Mouse (Mus musculus): Measurements from ENCODE around the gene Nploc4. TPM values are rescaled to one million over a fixed set of nuclear protein-coding genes. Genes with fewer than 3 reads are reported as not detected.

Gene Nploc4
- total and polyA plus RNA-seq, 2 experiments from 2014 or later = 28.3 to 65.8 TPM

- 81% methylated on average over 10 of the region's 10 CpGs for WGBS
- peaks cover 12% of the 10 kb centered on the region for H3K4me1 ChIP-seq (ENCODE audit: insufficient read depth, low read length)
- ATAC-seq (no peak), DNase-seq (ENCODE audit: low spot score) (no peak)
- no peaks in the 10 kb centered on the region for H3K36me3 ChIP-seq (ENCODE audit: insufficient read depth, low read length)
- no peak overlapping the region for H3K4me3 ChIP-seq (ENCODE audit: low read length)
- H3K9me3 ChIP-seq (ENCODE audit: low read length) = no peaks in the 10 kb centered on the region
- no peak overlapping the region for H3K9ac ChIP-seq (replicated peaks; ENCODE audit: low read length)
- no peaks in the 10 kb centered on the region for H3K27me3 ChIP-seq (ENCODE audit: insufficient read depth, low read length)
- peak overlapping the region; percentile 97; the same call in 1 of the 2 replicates for H3K4me2 ChIP-seq (ENCODE audit: low read depth, low read length)
- no peak for TF ChIP-seq CTCF (IDR thresholded peaks at IDR 0.05; ENCODE audit: low read depth)
- peak overlapping the region; percentile 100 for H3K27ac ChIP-seq
Observed at GRCm38 (mm10) chr11:120351250-120352092, 86.0 kb downstream of the Nploc4 start.

- peak overlapping the region; percentile 100 for H3K27ac ChIP-seq
- peak overlapping the region; percentile 100 for H3K9ac ChIP-seq (replicated peaks; ENCODE audit: low read length)
- H3K27me3 ChIP-seq (ENCODE audit: insufficient read depth, low read length) = no peaks in the 10 kb centered on the region
- peaks cover 12% of the 10 kb centered on the region for H3K4me1 ChIP-seq (ENCODE audit: insufficient read depth, low read length)
- TF ChIP-seq CTCF (IDR thresholded peaks at IDR 0.05; ENCODE audit: low read depth) = no peak
- H3K9me3 ChIP-seq (ENCODE audit: low read length) = no peaks in the 10 kb centered on the region
- H3K36me3 ChIP-seq (ENCODE audit: insufficient read depth, low read length) = no peaks in the 10 kb centered on the region
- no peak for ATAC-seq
- no peak for DNase-seq (ENCODE audit: low spot score)
- H3K4me2 ChIP-seq (ENCODE audit: low read depth, low read length) = peak overlapping the region; percentile 97
- WGBS = 20% methylated on average over 11 of the region's 11 CpGs
- H3K4me3 ChIP-seq (ENCODE audit: low read length) = peak overlapping the region; percentile 99
Observed at GRCm38 (mm10) chr11:120350711-120351110, 86.8 kb downstream of the Nploc4 start.

GRCm38 (mm10) chr11:120349986-120350702 lies 87.4 kb downstream of the Nploc4 start:
- WGBS = under 1% methylated on average over 67 of the region's 68 CpGs
- ATAC-seq (peak; percentile 68), DNase-seq (ENCODE audit: low spot score) (peak; percentile 92)
- Histone ChIP-seq H3K4me1 (ENCODE audit: insufficient read depth, low read length) (peaks cover 16% of the 10 kb centered on the region), H3K27ac (peak overlapping the region; percentile 100), H3K9me3 (ENCODE audit: low read length) (no peaks in the 10 kb centered on the region), H3K4me3 (ENCODE audit: low read length) (peak overlapping the region; percentile 99), H3K4me2 (ENCODE audit: low read depth, low read length) (peak overlapping the region; percentile 97), H3K9ac (replicated peaks; ENCODE audit: low read length) (peak overlapping the region; percentile 100), H3K27me3 (ENCODE audit: insufficient read depth, low read length) (no peaks in the 10 kb centered on the region), H3K36me3 (ENCODE audit: insufficient read depth, low read length) (peaks cover 3% of the 10 kb centered on the region)
- TF ChIP-seq CTCF (IDR thresholded peaks at IDR 0.05; ENCODE audit: low read depth) = no peak

GRCm38 (mm10) chr11:120349371-120349985 lies 88.0 kb downstream of the Nploc4 start:
- H3K27ac ChIP-seq = peak overlapping the region; percentile 100
- H3K4me2 ChIP-seq (ENCODE audit: low read depth, low read length) = peak overlapping the region; percentile 97
- peak overlapping the region; percentile 99 for H3K4me3 ChIP-seq (ENCODE audit: low read length)
- peak; percentile 3; the same call in 1 of the 2 replicates for ATAC-seq
- H3K4me1 ChIP-seq (ENCODE audit: insufficient read depth, low read length) = peaks cover 19% of the 10 kb centered on the region
- H3K36me3 ChIP-seq (ENCODE audit: insufficient read depth, low read length) = peaks cover 9% of the 10 kb centered on the region
- no peak for TF ChIP-seq CTCF (IDR thresholded peaks at IDR 0.05; ENCODE audit: low read depth)
- H3K27me3 ChIP-seq (ENCODE audit: insufficient read depth, low read length) = no peaks in the 10 kb centered on the region
- no peaks in the 10 kb centered on the region for H3K9me3 ChIP-seq (ENCODE audit: low read length)
- WGBS = 1% methylated on average over 16 of the region's 16 CpGs
- peak overlapping the region; percentile 100 for H3K9ac ChIP-seq (replicated peaks; ENCODE audit: low read length)
- DNase-seq (ENCODE audit: low spot score) = peak; percentile 40

- Histone ChIP-seq H3K4me1 (ENCODE audit: insufficient read depth, low read length) (peaks cover 19% of the 10 kb centered on the region), H3K36me3 (ENCODE audit: insufficient read depth, low read length) (peaks cover 14% of the 10 kb centered on the region), H3K9ac (replicated peaks; ENCODE audit: low read length) (peak overlapping the region; percentile 100), H3K4me2 (ENCODE audit: low read depth, low read length) (peak overlapping the region; percentile 97), H3K27me3 (ENCODE audit: insufficient read depth, low read length) (no peaks in the 10 kb centered on the region), H3K27ac (peak overlapping the region; percentile 100), H3K9me3 (ENCODE audit: low read length) (no peaks in the 10 kb centered on the region), H3K4me3 (ENCODE audit: low read length) (peak overlapping the region; percentile 99)
- ATAC-seq = peak; percentile 61
- no peak for TF ChIP-seq CTCF (IDR thresholded peaks at IDR 0.05; ENCODE audit: low read depth)
- WGBS = 3% methylated on average over 48 of the region's 53 CpGs
- peak; percentile 77 for DNase-seq (ENCODE audit: low spot score)
Observed at GRCm38 (mm10) chr11:120348684-120349370, 88.7 kb downstream of the Nploc4 start.

All from hindbrain, postnatal 0 days (tissue).